Mouse (Mus musculus) stomach, embryonic 16.5 days (tissue): ENCODE measurements around the gene Nfia. TPM values are rescaled to one million over a fixed set of nuclear protein-coding genes. Genes with fewer than 3 reads are reported as not detected.

Experiments used
- ATAC-seq: fragments of 200-750 bp; cut with Nextera tagmentation; 2 replicates; pipeline ENCODE4 v1.8.0; 2017; ENCODE audit warnings: moderate number of reproducible peaks, moderate TSS enrichment; ENCODE audit not compliant: insufficient read depth, low FRiP score
- H3K27ac ChIP-seq: fragments of 300-500 bp; sonication (generic); 2 replicates; pipeline ENCODE4 v1.5.1; 2014; ENCODE audit warnings: low read length
- H3K27me3 ChIP-seq: fragments of 300-500 bp; sonication (generic); 2 replicates; pipeline ENCODE4 v1.6.1; 2014; ENCODE audit warnings: low read length, control low read depth, mixed read lengths; ENCODE audit not compliant: control insufficient read depth, insufficient read depth
- H3K36me3 ChIP-seq: fragments of 300-500 bp; sonication (generic); 2 replicates; pipeline ENCODE4 v1.6.1; 2014; ENCODE audit warnings: low read length; ENCODE audit not compliant: control insufficient read depth, insufficient read depth
- H3K4me1 ChIP-seq: fragments of 300-500 bp; sonication (generic); 2 replicates; pipeline ENCODE4 v1.6.1; 2014; ENCODE audit warnings: low read length, control low read depth, mixed read lengths; ENCODE audit not compliant: control insufficient read depth, insufficient read depth
- H3K4me2 ChIP-seq: fragments of 300-500 bp; sonication (generic); 2 replicates; pipeline ENCODE4 v1.6.1; 2014; ENCODE audit warnings: low read depth, low read length, mixed read lengths
- H3K4me3 ChIP-seq: fragments of 300-500 bp; sonication (generic); replicated peaks from 2 replicates; pipeline ENCODE4 v1.5.1; 2014; ENCODE audit warnings: mild to moderate bottlenecking, low read length
- H3K9ac ChIP-seq: fragments of 300-500 bp; sonication (generic); 2 replicates; pipeline ENCODE4 v1.6.1; 2014; ENCODE audit warnings: low read length
- H3K9me3 ChIP-seq: fragments of 300-500 bp; sonication (generic); replicated peaks from 2 replicates; pipeline ENCODE4 v1.6.1; 2016; ENCODE audit warnings: low read length, control low read depth; ENCODE audit not compliant: control insufficient read depth
- WGBS: fragments of 180-500 bp; shearing (Covaris S2); extraction: QIAGEN DNeasy Blood & Tissue Kit; methylation state at CpG from one replicate; pipeline ENCODE4 v1.1.7; 2014; 5-methylcytosine and 5-hydroxymethylcytosine counted together
- polyA plus RNA-seq: library from polyadenylated mRNA; unstranded; fragments of >200 nt; fragmentation: Nextera tagmentation; extraction: Ambion mirVana; gene quantifications from 2 replicates; pipeline ENCODE4 v1.2.1, GENCODE M21; 2015

The Nfia gene
- polyA plus RNA-seq, 1 experiment from 2014 or later: 45.1 TPM

DNA sequence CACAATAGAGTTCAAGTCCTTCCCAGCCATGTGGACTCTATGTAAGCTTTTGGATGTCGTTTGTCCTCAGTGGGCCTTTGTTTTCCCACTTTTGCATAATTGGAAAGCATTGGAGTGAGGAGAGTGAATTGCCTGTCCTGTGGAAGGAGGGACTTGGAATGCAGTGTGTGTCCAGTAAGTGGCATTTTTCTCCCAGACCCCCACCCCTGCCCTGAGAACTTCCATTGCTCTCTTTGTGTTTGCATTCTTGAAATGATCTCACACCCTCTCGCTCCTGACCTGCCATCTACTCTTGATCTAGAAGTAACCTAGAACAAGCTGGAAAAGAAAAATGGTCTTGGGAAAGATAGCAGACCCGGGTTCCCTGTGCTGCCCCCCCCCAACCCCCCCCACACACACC is 278.8 kb downstream of the Nfia start:
- Histone ChIP-seq H3K36me3 (no peaks in the 10 kb centered on the region), H3K4me2 (no peak overlapping the region), H3K27ac (no peak overlapping the region), H3K27me3 (no peaks in the 10 kb centered on the region), H3K4me3 (no peak overlapping the region), H3K4me1 (peaks cover 6% of the 10 kb centered on the region; the same call in 1 of the 2 replicates), H3K9me3 (no peaks in the 10 kb centered on the region), H3K9ac (no peak overlapping the region)
- WGBS: 54% methylated on average over 3 of the region's 3 CpGs
- ATAC-seq: no peak

DNA sequence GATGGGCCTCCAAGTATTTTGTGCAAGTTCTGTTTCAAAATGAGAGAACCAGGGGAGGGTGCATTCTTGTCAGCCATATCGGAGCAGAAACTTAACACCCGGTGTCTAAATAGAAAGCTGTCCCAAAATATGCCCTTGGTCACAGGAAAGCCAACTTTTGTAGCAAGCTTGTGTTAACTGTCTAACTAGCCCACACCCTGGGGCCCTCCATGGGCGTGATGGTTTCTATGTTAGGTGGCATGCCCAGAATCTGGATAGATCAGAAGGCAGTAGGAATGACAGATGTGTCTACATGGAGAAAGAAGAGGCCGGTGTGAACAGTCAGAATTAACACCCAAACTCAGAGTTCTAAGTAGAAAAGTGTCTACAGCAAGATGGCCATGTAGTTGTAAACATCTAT is 282.5 kb downstream of the Nfia start:
- Histone ChIP-seq H3K36me3 (no peaks in the 10 kb centered on the region), H3K9me3 (no peaks in the 10 kb centered on the region), H3K27me3 (no peaks in the 10 kb centered on the region), H3K4me1 (no peaks in the 10 kb centered on the region; the same call in 1 of the 2 replicates), H3K27ac (no peak overlapping the region), H3K4me3 (no peak overlapping the region), H3K9ac (no peak overlapping the region), H3K4me2 (no peak overlapping the region)
- ATAC-seq: no peak
- WGBS: 85% methylated on average over 4 of the region's 4 CpGs

DNA sequence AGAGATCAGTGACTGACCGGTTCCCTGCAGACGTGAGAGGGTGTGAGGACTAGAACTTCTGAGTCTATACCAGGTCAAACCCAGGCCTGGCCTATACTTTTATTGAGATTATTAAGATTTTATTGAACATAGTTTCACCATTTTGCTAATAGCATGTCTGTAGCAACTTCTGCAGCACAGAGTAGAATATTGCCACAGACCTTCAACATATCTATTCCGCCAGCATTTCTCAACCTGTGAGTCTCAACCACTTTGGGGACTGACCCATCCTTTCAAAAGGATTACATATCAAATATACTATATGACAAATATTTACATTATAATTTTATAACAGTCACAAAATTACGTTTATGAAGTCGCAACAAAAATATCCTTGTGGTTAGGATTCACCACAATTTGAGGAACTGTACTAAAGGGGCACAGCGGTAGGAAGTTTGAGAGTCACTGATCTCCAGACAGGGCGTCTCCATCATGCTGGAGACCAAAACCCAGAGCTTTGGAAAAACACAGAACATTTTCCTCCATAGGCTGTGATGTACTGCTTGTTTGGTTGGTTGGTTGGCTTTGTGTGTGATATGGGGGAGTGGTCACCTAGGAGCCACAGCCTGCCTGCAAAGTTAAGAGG is 284.0 kb downstream of the Nfia start:
- no peaks in the 10 kb centered on the region for H3K9me3 ChIP-seq
- H3K36me3 ChIP-seq: no peaks in the 10 kb centered on the region
- no peak for ATAC-seq
- H3K27ac ChIP-seq: no peak overlapping the region
- no peak overlapping the region for H3K4me2 ChIP-seq
- H3K4me1 ChIP-seq: peaks cover 3% of the 10 kb centered on the region; the same call in 1 of the 2 replicates
- WGBS: 80% methylated on average over 7 of the region's 7 CpGs
- no peak overlapping the region for H3K4me3 ChIP-seq
- H3K27me3 ChIP-seq: no peaks in the 10 kb centered on the region
- no peak overlapping the region for H3K9ac ChIP-seq

DNA sequence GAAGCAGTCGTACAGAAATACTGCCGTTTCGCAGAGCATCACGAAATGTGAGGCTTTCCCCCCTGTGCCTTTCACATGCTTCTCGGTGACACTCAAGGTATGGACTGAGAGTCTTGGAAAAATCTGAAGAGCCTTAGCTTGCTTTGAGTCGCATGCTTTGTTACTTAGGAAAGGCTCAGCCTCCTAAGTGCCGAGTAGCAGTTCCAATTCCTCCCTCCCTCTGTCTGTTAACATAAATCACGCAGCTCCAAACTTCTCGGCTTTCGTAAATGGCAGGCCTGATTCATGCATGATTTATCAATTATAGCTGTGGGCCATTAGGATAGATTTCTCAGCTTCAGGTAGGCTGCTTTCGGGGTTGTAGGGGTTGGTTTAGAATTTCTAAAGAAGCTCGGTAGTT is 284.7 kb downstream of the Nfia start:
- no peak for ATAC-seq
- Histone ChIP-seq H3K4me3 (no peak overlapping the region), H3K27me3 (no peaks in the 10 kb centered on the region), H3K36me3 (no peaks in the 10 kb centered on the region), H3K9me3 (no peaks in the 10 kb centered on the region), H3K9ac (no peak overlapping the region), H3K27ac (no peak overlapping the region), H3K4me1 (peaks cover 3% of the 10 kb centered on the region; the same call in 1 of the 2 replicates), H3K4me2 (no peak overlapping the region)
- 67% methylated on average over 12 of the region's 12 CpGs for WGBS

DNA sequence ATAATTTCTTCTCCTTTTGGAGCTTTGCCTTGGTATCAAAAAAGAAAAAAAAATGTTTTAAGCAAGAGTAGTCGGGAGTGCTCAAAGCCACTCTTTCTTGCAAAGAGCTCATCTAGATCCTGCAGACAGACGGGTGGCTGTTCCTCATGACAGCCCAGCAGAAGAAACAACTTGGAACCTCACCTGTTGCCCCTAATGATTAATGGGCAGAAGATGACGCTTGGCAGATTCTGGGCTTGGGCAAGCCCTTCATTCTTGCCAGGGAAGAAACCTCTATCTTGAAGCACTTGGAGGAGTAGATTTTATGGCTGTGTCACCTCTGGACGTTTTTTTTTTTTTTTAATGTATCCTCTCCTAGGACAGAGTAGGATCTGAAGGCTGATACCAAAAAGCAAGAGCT is 285.2 kb downstream of the Nfia start:
- no peak overlapping the region for H3K9ac ChIP-seq
- H3K9me3 ChIP-seq: no peaks in the 10 kb centered on the region
- no peak for ATAC-seq
- H3K4me1 ChIP-seq: peaks cover 5% of the 10 kb centered on the region; the same call in 1 of the 2 replicates
- no peaks in the 10 kb centered on the region for H3K36me3 ChIP-seq
- 62% methylated on average over 4 of the region's 4 CpGs for WGBS
- H3K4me2 ChIP-seq: no peak overlapping the region
- H3K27ac ChIP-seq: no peak overlapping the region
- no peak overlapping the region for H3K4me3 ChIP-seq
- H3K27me3 ChIP-seq: no peaks in the 10 kb centered on the region

DNA sequence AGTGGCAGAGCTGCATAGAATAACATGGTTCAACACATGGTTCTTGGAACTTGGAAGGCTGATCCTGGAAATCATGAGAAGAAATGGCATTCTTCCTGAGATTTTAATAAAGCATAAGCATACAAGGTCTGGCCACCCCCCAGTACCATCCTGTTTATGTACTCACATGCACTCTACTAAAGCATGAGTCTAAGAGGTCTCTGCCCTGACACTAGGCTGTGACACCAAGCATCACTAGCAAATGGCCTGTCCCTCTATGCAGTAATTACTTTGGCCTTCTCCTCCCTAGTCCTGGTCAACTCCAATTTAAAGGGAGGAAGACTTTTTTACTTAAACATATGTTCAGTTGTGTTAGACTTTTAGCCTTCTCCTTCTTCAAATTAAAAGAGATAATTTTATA is 285.6 kb downstream of the Nfia start:
- H3K36me3 ChIP-seq: no peaks in the 10 kb centered on the region
- no peak overlapping the region for H3K4me2 ChIP-seq
- H3K4me3 ChIP-seq: no peak overlapping the region
- H3K4me1 ChIP-seq: peaks cover 7% of the 10 kb centered on the region; the same call in 1 of the 2 replicates
- no peak overlapping the region for H3K9ac ChIP-seq
- no peak for ATAC-seq
- no peak overlapping the region for H3K27ac ChIP-seq
- H3K27me3 ChIP-seq: no peaks in the 10 kb centered on the region
- H3K9me3 ChIP-seq: no peaks in the 10 kb centered on the region

DNA sequence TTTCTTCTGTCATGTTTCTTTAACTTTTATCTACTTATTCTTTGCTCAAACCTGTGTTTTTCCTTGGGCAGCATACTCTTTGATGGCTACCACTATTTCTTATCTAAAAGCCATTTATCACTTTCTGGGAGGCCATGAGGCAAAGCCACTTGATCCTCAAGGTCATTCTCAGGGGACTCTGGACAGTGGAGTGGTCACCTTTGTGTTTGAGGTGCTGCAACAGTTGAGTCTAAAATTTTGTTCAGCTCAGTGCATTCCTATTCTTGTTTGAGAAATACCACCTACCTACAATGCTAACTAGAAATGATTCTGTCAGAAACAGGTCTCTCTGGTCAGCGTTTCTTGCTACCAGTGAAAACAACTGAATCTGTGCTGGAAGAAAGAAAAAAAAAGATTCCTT is 288.1 kb downstream of the Nfia start:
- Histone ChIP-seq H3K36me3 (0 out of 2 replicates have a peak, but pooled peaks cover 2% of the 10 kb centered on the region), H3K27me3 (no peaks in the 10 kb centered on the region), H3K9ac (no peak overlapping the region), H3K4me3 (no peak overlapping the region), H3K4me2 (no peak overlapping the region), H3K27ac (no peak overlapping the region), H3K4me1 (peaks cover 7% of the 10 kb centered on the region; the same call in 1 of the 2 replicates), H3K9me3 (no peaks in the 10 kb centered on the region)
- WGBS: 21% methylated on average over 1 of the region's 1 CpGs
- no peak for ATAC-seq

DNA sequence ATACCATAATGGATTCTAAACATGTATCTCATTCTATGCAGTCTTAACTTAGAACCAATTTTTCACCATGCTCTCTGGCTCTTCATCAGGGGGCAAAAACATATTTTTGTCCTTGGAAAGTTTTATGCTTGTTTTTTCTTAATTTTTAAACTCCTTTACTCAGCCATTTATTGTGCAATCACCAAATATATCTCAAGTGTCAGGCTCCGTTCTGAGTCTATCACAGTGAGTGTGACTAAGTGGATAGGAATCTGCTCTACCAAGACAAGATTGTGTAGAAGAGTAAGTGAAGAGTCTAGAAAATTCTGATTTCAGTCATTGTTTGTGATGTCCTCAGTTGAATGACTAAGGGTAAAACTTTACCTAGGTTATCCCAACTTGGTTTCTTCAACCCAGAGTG is 288.6 kb downstream of the Nfia start:
- Histone ChIP-seq H3K4me3 (no peak overlapping the region), H3K4me2 (no peak overlapping the region), H3K27me3 (no peaks in the 10 kb centered on the region), H3K9ac (no peak overlapping the region), H3K9me3 (no peaks in the 10 kb centered on the region), H3K27ac (no peak overlapping the region), H3K36me3 (0 out of 2 replicates have a peak, but pooled peaks cover 2% of the 10 kb centered on the region), H3K4me1 (peaks cover 7% of the 10 kb centered on the region; the same call in 1 of the 2 replicates)
- no peak for ATAC-seq
- WGBS: 37% methylated on average over 1 of the region's 1 CpGs

DNA sequence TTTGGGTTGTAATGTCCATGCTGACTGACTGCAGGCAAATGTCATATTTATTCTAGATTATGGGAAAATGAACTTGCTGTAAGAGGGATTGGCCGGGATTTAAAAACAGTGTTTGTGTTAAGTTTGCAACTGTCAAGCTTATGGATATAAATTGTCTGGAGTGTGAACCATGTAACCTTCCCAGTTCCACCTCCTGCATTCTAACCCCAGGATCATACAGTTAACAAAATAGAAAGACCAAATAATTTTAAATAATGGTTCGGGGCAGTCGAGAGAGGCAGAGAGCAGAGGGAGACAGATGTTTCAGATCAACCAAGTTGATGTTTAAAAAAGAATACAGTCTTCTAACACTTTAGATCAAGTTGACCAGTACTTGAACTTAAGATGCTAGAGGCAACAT is 290.7 kb downstream of the Nfia start:
- H3K27ac ChIP-seq: no peak overlapping the region
- 31% methylated on average over 3 of the region's 3 CpGs for WGBS
- ATAC-seq: peak; percentile 56; the same call in 1 of the 2 replicates

More for the DNA sequence above, 290.7 kb downstream of the Nfia start:
- no peak overlapping the region for H3K4me2 ChIP-seq
- peaks cover 7% of the 10 kb centered on the region; the same call in 1 of the 2 replicates for H3K4me1 ChIP-seq
- H3K27me3 ChIP-seq: no peaks in the 10 kb centered on the region
- H3K9ac ChIP-seq: no peak overlapping the region
- 0 out of 2 replicates have a peak, but pooled peaks cover 2% of the 10 kb centered on the region for H3K36me3 ChIP-seq
- no peak overlapping the region for H3K4me3 ChIP-seq
- H3K9me3 ChIP-seq: no peaks in the 10 kb centered on the region
